Mouse (Mus musculus): ENCODE data around the gene Tmem268. TPM values are rescaled to one million over a fixed set of nuclear protein-coding genes. Genes with fewer than 3 reads are reported as not detected.

The Tmem268 gene
- polyA plus RNA-seq, 1 experiment from 2014 or later, result 9.5 TPM

GRCm38 (mm10) chr4:63543746-63544493 is 14.7 kb upstream of the Tmem268 start:
- CTCF ChIA-PET, result interaction anchor here (0.8 to 1.6 kb wide), 2 partner anchors 10 kb away, joined by 3 to 5 read pairs; no protein-coding TSS in a partner anchor
- in situ Hi-C loops (cut with MboI; ENCODE audit: low pct_unique_long_range_greater_than_20kb), result no loop called here
- peak; percentile 18 for ATAC-seq

GRCm38 (mm10) chr4:63544494-63545230 is 13.9 kb upstream of the Tmem268 start, which contains the start of gene Atp6v1g1:
Atp6v1g1 (plus strand) TSS chr4:63544772.
- no peaks in the 10 kb centered on the region for H3K27me3 ChIP-seq
- peak; percentile 47 for ATAC-seq
- CTCF ChIA-PET, result interaction anchor here (0.8 to 1.6 kb wide), 2 partner anchors 9 to 10 kb away, joined by 3 to 5 read pairs; no protein-coding TSS in a partner anchor
- POLR2A ChIA-PET, result no interaction called here
- in situ Hi-C loops (cut with MboI; ENCODE audit: low pct_unique_long_range_greater_than_20kb), result no loop called here
- no peak for DNase-seq (ENCODE audit: low read depth, low spot score)
- no peak for TF ChIP-seq CTCF (IDR thresholded peaks at IDR 0.05)

More at GRCm38 (mm10) chr4:63543746-63544493, 14.7 kb upstream of the Tmem268 start:
- no peak for TF ChIP-seq CTCF (IDR thresholded peaks at IDR 0.05)
- POLR2A ChIA-PET, result no interaction called here
- H3K27me3 ChIP-seq, result no peaks in the 10 kb centered on the region
- no peak for DNase-seq (ENCODE audit: low read depth, low spot score)

- ATAC-seq, result no peak
- CTCF ChIA-PET, result no interaction called here
Observed at GRCm38 (mm10) chr4:63545231-63545958, 13.2 kb upstream of the Tmem268 start.

GRCm38 (mm10) chr4:63546441-63547055 is 12.0 kb upstream of the Tmem268 start:
- CTCF ChIA-PET, result no interaction called here
- POLR2A ChIA-PET, result interaction anchor here (1.0 kb wide), 1 partner anchor 11 kb away, joined by 3 read pairs; no protein-coding TSS in a partner anchor
- ATAC-seq, result no peak
- TF ChIP-seq CTCF (IDR thresholded peaks at IDR 0.05), result no peak
- in situ Hi-C loops (cut with MboI; ENCODE audit: low pct_unique_long_range_greater_than_20kb), result no loop called here
- no peak for DNase-seq (ENCODE audit: low read depth, low spot score)
- no peaks in the 10 kb centered on the region for H3K27me3 ChIP-seq

More at GRCm38 (mm10) chr4:63545231-63545958, 13.2 kb upstream of the Tmem268 start:
- DNase-seq (ENCODE audit: low read depth, low spot score), result no peak
- in situ Hi-C loops (cut with MboI; ENCODE audit: low pct_unique_long_range_greater_than_20kb), result no loop called here
- POLR2A ChIA-PET, result no interaction called here
- no peak for TF ChIP-seq CTCF (IDR thresholded peaks at IDR 0.05)
- no peaks in the 10 kb centered on the region for H3K27me3 ChIP-seq

GRCm38 (mm10) chr4:63547799-63548198 is 10.8 kb upstream of the Tmem268 start:
- no peak for ATAC-seq

GRCm38 (mm10) chr4:63548491-63548890 is 10.1 kb upstream of the Tmem268 start:
- TF ChIP-seq CTCF (IDR thresholded peaks at IDR 0.05), result no peak
- in situ Hi-C loops (cut with MboI; ENCODE audit: low pct_unique_long_range_greater_than_20kb), result no loop called here
- ATAC-seq (no peak), DNase-seq (ENCODE audit: low read depth, low spot score) (no peak)
- no peaks in the 10 kb centered on the region for H3K27me3 ChIP-seq
- ChIA-PET CTCF (no interaction called here), POLR2A (no interaction called here)

More at GRCm38 (mm10) chr4:63547799-63548198, 10.8 kb upstream of the Tmem268 start:
- ChIA-PET POLR2A (no interaction called here), CTCF (no interaction called here)
- no peaks in the 10 kb centered on the region for H3K27me3 ChIP-seq
- DNase-seq (ENCODE audit: low read depth, low spot score), result no peak
- TF ChIP-seq CTCF (IDR thresholded peaks at IDR 0.05), result no peak
- in situ Hi-C loops (cut with MboI; ENCODE audit: low pct_unique_long_range_greater_than_20kb), result no loop called here

GRCm38 (mm10) chr4:63550908-63551307 is 7.7 kb upstream of the Tmem268 start:
- DNase-seq (ENCODE audit: low read depth, low spot score) (no peak), ATAC-seq (no peak)
- no peaks in the 10 kb centered on the region for H3K27me3 ChIP-seq
- POLR2A ChIA-PET, result no interaction called here
- TF ChIP-seq CTCF (IDR thresholded peaks at IDR 0.05), result no peak
- in situ Hi-C loops (cut with MboI; ENCODE audit: low pct_unique_long_range_greater_than_20kb), result no loop called here
- CTCF ChIA-PET, result no interaction called here

- H3K27me3 ChIP-seq, result no peaks in the 10 kb centered on the region
- no peak for TF ChIP-seq CTCF (IDR thresholded peaks at IDR 0.05)
- ChIA-PET CTCF (interaction anchor here (2.1 kb wide), 1 partner anchor 9 kb away, joined by 5 read pairs; the partner anchor contains the start of gene Atp6v1g1), POLR2A (no interaction called here)
- no peak for DNase-seq (ENCODE audit: low read depth, low spot score)
- ATAC-seq, result no peak
- in situ Hi-C loops (cut with MboI; ENCODE audit: low pct_unique_long_range_greater_than_20kb), result no loop called here
Observed at GRCm38 (mm10) chr4:63552865-63553264, 5.7 kb upstream of the Tmem268 start.

GRCm38 (mm10) chr4:63553789-63554576 is 4.6 kb upstream of the Tmem268 start:
- no peak for ATAC-seq
- no peaks in the 10 kb centered on the region for H3K27me3 ChIP-seq
- no peak for DNase-seq (ENCODE audit: low read depth, low spot score)
- no peak for TF ChIP-seq CTCF (IDR thresholded peaks at IDR 0.05)
- POLR2A ChIA-PET, result interaction anchor here (0.6 to 1.3 kb wide), 3 partner anchors 11 to 124 kb away, joined by 3 to 6 read pairs (median 5); no protein-coding TSS in a partner anchor
- CTCF ChIA-PET, result interaction anchor here (2.1 kb wide), 1 partner anchor 10 kb away, joined by 5 read pairs; the partner anchor contains the start of gene Atp6v1g1
- in situ Hi-C loops (cut with MboI; ENCODE audit: low pct_unique_long_range_greater_than_20kb), result no loop called here

All from Patski (cell line).